In the genomic region with DNA sequence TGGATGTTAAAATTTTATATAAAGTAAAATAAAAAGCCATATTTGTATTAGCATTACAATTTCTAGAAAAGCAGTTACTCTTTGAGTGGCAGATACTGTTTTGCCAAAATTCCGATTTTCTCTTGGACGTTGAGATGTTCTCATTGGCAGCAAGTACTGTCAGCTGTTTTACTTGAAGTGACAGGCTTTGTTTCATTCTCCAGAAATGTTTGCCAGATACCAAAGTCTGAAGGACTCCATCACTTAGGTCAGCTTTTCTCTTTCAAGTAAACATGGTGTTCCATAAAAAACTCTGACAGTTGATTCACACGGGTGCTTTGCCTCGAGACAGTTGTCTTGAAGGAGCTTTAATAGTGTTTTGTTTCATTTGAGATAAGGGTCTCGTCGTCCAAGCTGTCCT, we compare ENCODE assay signal across 27 mouse cellular contexts. TPM values are rescaled to one million over a fixed set of nuclear protein-coding genes. Genes with fewer than 3 reads are reported as not detected.
DNase-seq lines count a peak whose midpoint lies in the region; ATAC-seq lines count a peak whose summit lies in the region.
"Had no signal": no experiment of that assay in that cellular context is flagged by ENCODE, and none has a peak within 500 bp of the region (broad histone marks: within the 10 kb centered on the region; RNA-seq: fewer than 3 reads in every experiment).

No protein-coding gene starts in this region.

- no peaks in the 10 kb centered on the region for H3K27me3 ChIP-seq in hindbrain, embryonic 12.5 days
- H3K27me3 ChIP-seq: limb, embryonic 15.5 days; liver, embryonic 15.5 days; midbrain, embryonic 13.5 days; neural tube, embryonic 13.5 days had no signal

- 83% methylated on average over 6 of the region's 6 CpGs for WGBS in hindbrain, embryonic 12.5 days

- DNase-seq in heart, adult 9 months (ENCODE audit: low spot score in 2 of 2), result peak; percentile 20 to 32
- DNase-seq in heart, postnatal 4 days, result no peak
- DNase-seq in layer of hippocampus, adult 9-11 months, result peak; percentile 8
- DNase-seq in layer of hippocampus, postnatal 36 days, result no peak
- DNase-seq in lung, postnatal 25 days (ENCODE audit: low spot score), result peak; percentile 22
- no peak for DNase-seq in lung, adult 18-20 months
- DNase-seq: adrenal gland, adult 8-10 months; B cell, adult 2 months; cerebellum, adult 9-10 months; cerebellum, postnatal 36 days; heart, postnatal 36 days; kidney, postnatal 4 days; right cerebral cortex, postnatal 4 days; thymus, adult 18-20 months had no signal

- H3K27ac ChIP-seq in hindbrain, embryonic 12.5 days, result no peak overlapping the region
- H3K27ac ChIP-seq: hindbrain, embryonic 14.5 days; kidney, postnatal 0 days; limb, embryonic 10.5 days; limb, embryonic 15.5 days; liver, embryonic 15.5 days; macrophage; midbrain, embryonic 13.5 days; neural tube, embryonic 13.5 days; stomach, postnatal 0 days had no signal

- no peaks in the 10 kb centered on the region for H3K36me3 ChIP-seq in hindbrain, embryonic 12.5 days
- H3K36me3 ChIP-seq: liver, embryonic 15.5 days; midbrain, embryonic 13.5 days had no signal

- no peak for ATAC-seq in hindbrain, embryonic 12.5 days (ENCODE audit: low FRiP score)
- ATAC-seq: activated CD4-positive, CD25-positive, alpha-beta regulatory T cell, adult 4 months; forebrain, embryonic 16.5 days; intestine, postnatal 0 days; midbrain, embryonic 13.5 days had no signal

- peaks cover 11% of the 10 kb centered on the region for H3K4me1 ChIP-seq in hindbrain, embryonic 12.5 days

- H3K9me3 ChIP-seq in hindbrain, embryonic 12.5 days (replicated peaks), result no peaks in the 10 kb centered on the region
- H3K9me3 ChIP-seq: limb, embryonic 10.5 days; limb, embryonic 15.5 days; liver, embryonic 15.5 days; midbrain, embryonic 13.5 days; neural tube, embryonic 13.5 days had no signal

- no peak overlapping the region for H3K4me2 ChIP-seq in hindbrain, embryonic 12.5 days (replicated peaks)
- H3K4me2 ChIP-seq: hindbrain, embryonic 14.5 days; limb, embryonic 15.5 days; liver, embryonic 15.5 days; midbrain, embryonic 13.5 days; neural tube, embryonic 13.5 days had no signal

- H3K4me3 ChIP-seq in hindbrain, embryonic 12.5 days, result no peak overlapping the region
- H3K4me3 ChIP-seq: limb, embryonic 10.5 days; limb, embryonic 15.5 days; liver, embryonic 15.5 days; midbrain, embryonic 13.5 days; neural tube, embryonic 13.5 days had no signal

- H3K9ac ChIP-seq in hindbrain, embryonic 12.5 days, result no peak overlapping the region
- H3K9ac ChIP-seq: hindbrain, embryonic 14.5 days; limb, embryonic 15.5 days; liver, embryonic 15.5 days; midbrain, embryonic 13.5 days; neural tube, embryonic 13.5 days had no signal

RNA-seq across cellular contexts. Expression of gene Ttll4, which starts 3.6 kb away (rescaled TPM):
- total RNA-seq in heart, postnatal 4 days (2021), result 10 to 100 TPM; 19.7 to 22.1 TPM
- total RNA-seq in layer of hippocampus, postnatal 36 days (2021), result 10 to 100 TPM; 27.1 to 29.0 TPM
- 27.1 and 36.5 TPM in 2 replicates for polyA plus RNA-seq in hindbrain, embryonic 12.5 days (2016; fragmentation: Nextera tagmentation; extraction: Ambion mirVana)

RNA-seq across cellular contexts. Expression of gene Cyp27a1, which starts 48.2 kb away (rescaled TPM):
- 1 to 10 TPM; 5.4 to 6.3 TPM for total RNA-seq in heart, postnatal 4 days (2021)
- 1 to 10 TPM; 1.5 to 1.7 TPM for total RNA-seq in layer of hippocampus, postnatal 36 days (2021)
- polyA plus RNA-seq in hindbrain, embryonic 12.5 days (2016; fragmentation: Nextera tagmentation; extraction: Ambion mirVana), result 3.2 and 4.6 TPM in 2 replicates

Comparison
In these comparisons a context has a peak if more than half of its experiments do, and no peak if none do; other contexts are left out.
1. DNase-seq: peak in heart, adult 9 months (2 of 2), layer of hippocampus, adult 9-11 months (single experiment) and lung, postnatal 25 days (single experiment); none in heart, postnatal 4 days (single experiment), layer of hippocampus, postnatal 36 days (0 of 2) and lung, adult 18-20 months (0 of 2).